Mouse (Mus musculus): ENCODE measurements around the gene Prrx1.

Prrx1 gene

DNA sequence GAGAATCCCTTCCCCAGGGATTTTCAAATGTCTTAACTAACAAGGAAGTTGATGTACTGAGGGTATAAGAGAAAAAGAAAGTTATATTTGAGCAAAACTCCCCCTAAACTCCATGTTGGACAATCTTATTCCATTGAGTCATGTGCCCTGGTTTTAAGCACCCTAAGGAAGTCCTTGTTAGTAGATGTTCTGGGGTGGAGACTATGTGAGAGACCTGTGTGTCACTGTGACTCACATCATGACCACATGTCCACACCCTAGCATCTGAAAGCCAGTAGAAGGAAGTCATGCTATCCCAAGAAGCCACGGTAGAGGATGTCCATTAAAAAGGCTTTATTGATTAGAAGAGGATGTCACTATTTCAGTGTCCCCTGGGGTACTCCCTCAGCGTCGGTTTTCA lies 40.4 kb downstream of the Prrx1 start:
- no peak for DNase-seq (ENCODE audit: low read depth)

DNA sequence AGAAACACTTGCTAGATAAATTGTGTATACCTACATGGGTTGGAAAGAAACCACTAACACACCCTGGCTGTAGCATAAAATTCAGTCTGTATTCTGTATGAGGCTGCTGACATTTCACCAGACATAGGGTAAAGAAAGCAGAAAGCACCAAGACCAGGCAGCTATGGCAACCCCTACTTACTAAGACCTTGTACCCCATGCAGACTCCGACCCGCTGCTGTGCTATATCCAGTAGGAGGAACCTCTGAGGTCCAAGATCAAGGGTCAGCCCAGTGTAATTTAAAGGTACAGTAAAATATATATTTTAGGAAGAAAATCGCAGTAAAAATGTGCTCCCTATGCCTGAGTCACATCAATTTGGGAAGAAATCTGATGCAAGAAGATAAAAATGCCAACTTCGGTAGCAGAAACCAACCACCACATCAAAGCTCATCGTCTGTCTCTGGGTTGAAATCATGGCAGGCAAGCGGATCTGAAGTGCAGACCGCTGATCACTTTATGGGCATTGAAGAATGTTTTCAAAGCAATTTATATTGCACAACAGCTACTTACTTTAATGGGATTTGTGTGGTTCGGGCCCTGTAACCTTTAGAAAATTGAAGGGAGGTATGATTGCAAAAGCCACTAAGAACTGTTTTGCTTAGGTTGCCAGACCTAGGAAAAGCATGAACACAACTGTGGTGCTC lies 46.5 kb downstream of the Prrx1 start:
- DNase-seq (ENCODE audit: low read depth) = no peak

GRCm38 (mm10) chr1:163257298-163257697 lies 56.2 kb downstream of the Prrx1 start:
- DNase-seq (ENCODE audit: low read depth) = no peak

DNA sequence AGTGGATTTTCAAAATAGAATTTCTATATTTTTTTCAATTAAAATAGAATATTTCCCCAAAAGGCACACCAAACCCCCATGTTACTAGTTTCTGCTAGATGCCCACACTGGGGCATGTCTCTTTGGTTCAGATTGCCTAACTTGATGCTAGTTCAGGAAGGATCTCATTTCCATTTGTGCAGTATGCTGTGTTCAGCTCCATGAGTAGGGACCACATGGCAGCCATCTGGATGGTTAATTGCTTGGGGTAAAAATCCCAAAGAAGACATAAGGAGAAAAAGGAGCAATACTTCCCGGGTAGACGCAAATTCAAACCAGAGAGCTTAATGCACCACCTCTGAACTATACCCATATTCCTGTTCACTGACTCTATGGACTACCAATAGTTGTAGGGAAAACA lies 57.6 kb downstream of the Prrx1 start:
- no peak for DNase-seq (ENCODE audit: low read depth)

DNA sequence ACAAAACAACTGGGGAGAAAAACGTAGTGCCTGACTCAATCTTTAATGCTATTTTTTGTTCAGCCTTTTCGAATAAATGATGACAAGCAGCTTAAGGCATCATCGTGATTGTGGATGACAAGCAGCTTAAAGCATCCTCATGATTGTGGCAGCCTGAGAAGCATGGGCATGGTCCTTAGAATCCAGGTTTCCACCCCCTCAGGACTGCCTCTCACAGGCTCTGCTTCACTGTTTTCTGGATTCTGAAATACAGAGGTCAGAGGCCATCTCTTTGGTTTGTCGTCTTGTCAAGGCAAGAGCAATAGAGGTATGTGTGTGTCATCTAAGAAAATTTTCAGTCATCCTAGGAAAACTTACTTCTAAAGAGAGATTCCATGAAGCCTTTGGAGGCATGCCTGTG lies 60.7 kb downstream of the Prrx1 start:
- DNase-seq (ENCODE audit: low read depth) = no peak

DNA sequence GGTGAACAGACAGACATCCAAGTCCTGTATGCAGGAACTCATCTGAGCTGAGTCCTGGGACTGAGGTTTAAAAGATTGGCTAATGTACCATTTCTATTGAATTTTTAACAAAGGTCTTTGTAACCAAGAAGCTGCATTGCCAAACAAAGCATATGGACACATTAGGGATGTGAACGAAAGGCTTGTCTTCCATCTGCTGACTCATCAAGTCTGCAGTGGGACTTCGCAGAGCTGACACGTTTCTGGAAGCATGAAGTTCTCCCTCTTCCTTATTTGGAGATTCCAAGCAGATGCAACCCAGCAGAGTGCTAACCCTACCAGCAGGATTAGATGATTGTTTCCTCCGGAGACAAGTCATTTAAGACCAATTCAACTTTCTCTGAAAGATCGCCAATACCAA lies 61.2 kb downstream of the Prrx1 start:
- DNase-seq (ENCODE audit: low read depth) = no peak

GRCm38 (mm10) chr1:163251766-163252165 lies 61.7 kb downstream of the Prrx1 start:
- DNase-seq (ENCODE audit: low read depth) = no peak

GRCm38 (mm10) chr1:163238950-163239349 lies 74.6 kb downstream of the Prrx1 start:
- DNase-seq (ENCODE audit: low read depth) = no peak

DNA sequence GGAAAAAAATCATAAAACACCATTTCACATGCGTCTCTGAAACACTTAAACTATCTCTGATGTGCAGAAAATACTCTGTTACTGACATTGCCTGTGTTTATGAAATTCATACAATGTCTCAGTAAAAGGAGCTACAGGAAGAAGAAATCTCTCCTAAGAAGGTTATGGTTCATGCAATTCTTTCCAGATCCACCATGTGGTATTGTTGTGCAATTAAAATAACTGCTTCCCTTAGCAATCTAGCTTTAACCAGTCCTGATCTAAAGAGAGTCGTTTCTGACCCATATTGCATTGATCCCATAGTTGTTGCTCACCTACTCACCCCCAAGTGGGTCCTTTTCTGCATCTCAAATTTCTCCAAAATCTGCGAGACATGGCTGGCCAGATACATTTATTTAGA lies 82.3 kb downstream of the Prrx1 start:
- DNase-seq (ENCODE audit: low read depth) = no peak

GRCm38 (mm10) chr1:163226271-163226670 lies 87.2 kb downstream of the Prrx1 start:
- DNase-seq (ENCODE audit: low read depth) = no peak

DNA sequence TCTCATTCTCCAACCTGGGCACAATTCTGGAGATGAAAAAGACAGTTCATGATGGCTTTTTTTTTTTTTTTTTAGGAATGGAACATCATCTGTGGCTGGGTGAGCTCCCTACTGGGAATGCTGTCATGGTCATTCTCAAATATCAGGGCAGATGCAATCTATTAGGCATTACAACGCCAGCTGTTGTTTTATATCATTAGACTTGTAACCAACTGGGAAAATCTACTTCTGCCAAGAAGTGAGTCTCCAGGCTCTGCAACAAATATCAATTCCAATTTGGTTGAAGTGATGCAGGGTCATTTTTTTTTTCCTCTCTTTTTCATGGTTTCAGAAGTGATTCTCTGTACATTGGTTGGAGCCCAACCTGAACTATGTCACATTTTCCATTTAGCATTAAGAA lies 91.7 kb downstream of the Prrx1 start:
- DNase-seq (ENCODE audit: low read depth) = no peak

DNA sequence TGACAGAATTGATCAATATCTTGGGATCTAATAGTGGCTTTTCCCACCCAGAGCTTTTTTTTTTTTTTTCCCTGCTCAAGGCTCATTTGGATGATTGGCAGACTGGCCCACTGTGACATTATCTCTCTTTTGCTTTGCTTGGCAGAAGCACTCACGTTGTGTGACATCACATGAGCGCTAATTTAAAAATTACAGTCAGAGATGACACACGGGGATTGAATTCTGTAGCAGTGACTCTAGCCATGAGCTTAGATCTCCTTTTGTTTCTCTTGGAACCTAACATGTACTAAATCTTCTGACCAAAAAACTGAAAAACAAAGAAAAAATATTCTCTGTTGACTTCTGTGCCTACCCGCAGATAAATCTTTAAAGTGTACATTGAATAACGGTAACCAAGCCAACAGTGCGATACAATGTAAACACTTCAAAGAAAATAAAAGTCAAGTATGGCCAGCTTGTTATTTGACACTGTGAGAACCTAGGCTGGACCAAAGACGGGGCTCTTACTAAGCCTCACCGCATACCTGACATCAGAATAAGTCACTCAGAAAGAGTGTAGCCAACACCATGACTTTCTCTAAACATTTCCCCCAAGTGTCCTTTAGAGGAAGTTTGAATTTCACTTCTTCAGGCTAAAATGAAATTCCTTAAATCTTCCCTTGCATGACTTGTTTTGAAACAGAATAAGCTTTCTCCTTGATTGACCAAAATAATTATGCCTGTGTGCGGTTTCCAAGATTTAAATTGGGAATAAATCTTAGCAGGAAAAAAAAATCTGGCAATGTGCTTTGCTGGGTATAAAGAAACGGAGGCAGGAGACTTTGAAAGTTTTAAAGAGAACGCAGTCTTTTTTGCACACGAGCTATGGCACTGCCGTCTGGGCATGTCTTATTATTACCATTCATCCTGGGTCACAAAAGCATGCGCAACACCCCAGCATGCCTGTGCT lies 104.3 kb downstream of the Prrx1 start:
- no peak for DNase-seq (ENCODE audit: low read depth)

- no peak for DNase-seq (ENCODE audit: low read depth)
Measured at GRCm38 (mm10) chr1:163198767-163199166, 114.7 kb downstream of the Prrx1 start.

- DNase-seq (ENCODE audit: low read depth) = no peak
Measured at GRCm38 (mm10) chr1:163198059-163198458, 115.5 kb downstream of the Prrx1 start.
